Mouse (Mus musculus) brain, embryonic 14.5 days (tissue): ENCODE measurements at regions not wholly inside any gene's neighbourhood (a gene's known extent, or its start where the extent isn't known, plus 50 kb on each side); places are given as distances from the start of the nearest gene placed in this dataset.
"Not testable (repeated sequence)": the region's sequence is repeated elsewhere in the genome, so short reads cannot be mapped to it uniquely, and the experiment has no call there.

Experiments
- DNase-seq: peaks from one replicate; pipeline ENCODE4 v3.0.0-alpha.2; 2011; ENCODE audit warnings: low read depth
- CTCF ChIP-seq: fragments of 200-500 bp; IDR thresholded peaks from 2 replicates; pipeline ENCODE4 v1.5.1; 2012; ENCODE audit warnings: inconsistent platforms, mild to moderate bottlenecking, moderate library complexity, borderline replicate concordance; ENCODE audit not compliant: insufficient read depth, insufficient read length; ENCODE audit errors: extremely low read depth
- POLR2A ChIP-seq: fragments of 200-500 bp; IDR thresholded peaks from 2 replicates; pipeline ENCODE4 v1.6.1; 2012; ENCODE audit warnings: mild to moderate bottlenecking, inconsistent platforms, borderline replicate concordance; ENCODE audit not compliant: poor library complexity, insufficient read depth, insufficient read length, severe bottlenecking; ENCODE audit errors: extremely low read depth

GRCm38 (mm10) chr5:3141841-3142240, 199.4 kb upstream of the Cdk6 start:
- not testable (repeated sequence) for DNase-seq

- TF ChIP-seq CTCF, result peak; percentile 24; the same call in 1 of the 2 replicates
- DNase-seq, result peak; percentile 53
Observed at GRCm38 (mm10) chr5:3146544-3147295, 194.6 kb upstream of the Cdk6 start.

GRCm38 (mm10) chr5:3149886-3150285, 191.4 kb upstream of the Cdk6 start:
- DNase-seq, result not testable (repeated sequence)

- peak; percentile 35 for DNase-seq
Observed at GRCm38 (mm10) chr5:3150766-3151165, 190.5 kb upstream of the Cdk6 start.

GRCm38 (mm10) chr5:3151534-3152148, 189.6 kb upstream of the Cdk6 start:
- peak; percentile 62 for DNase-seq

- DNase-seq, result peak; percentile 84
Observed at GRCm38 (mm10) chr5:3152149-3152865, 189.0 kb upstream of the Cdk6 start.

GRCm38 (mm10) chr5:3165511-3165910, 175.8 kb upstream of the Cdk6 start:
- DNase-seq, result not testable (repeated sequence)

- not testable (repeated sequence) for DNase-seq
Observed at GRCm38 (mm10) chr5:3166496-3166895, 174.8 kb upstream of the Cdk6 start.

GRCm38 (mm10) chr5:3193592-3193991, 147.7 kb upstream of the Cdk6 start:
- peak; percentile 1 for DNase-seq

GRCm38 (mm10) chr5:3197952-3198841, 143.1 kb upstream of the Cdk6 start:
- peak; percentile 11 for DNase-seq
- TF ChIP-seq CTCF (no peak), POLR2A (no peak)

- not testable (repeated sequence) for DNase-seq
Observed at GRCm38 (mm10) chr5:3198869-3199550, 142.3 kb upstream of the Cdk6 start.

- not testable (repeated sequence) for DNase-seq
Observed at GRCm38 (mm10) chr5:3206160-3206559, 135.1 kb upstream of the Cdk6 start.

- DNase-seq, result not testable (repeated sequence)
Observed at GRCm38 (mm10) chr5:3208293-3208692, 133.0 kb upstream of the Cdk6 start.

- no peak for TF ChIP-seq POLR2A
- no peak for TF ChIP-seq CTCF
- DNase-seq, result no peak
Observed at GRCm38 (mm10) chr5:3211284-3211683, 130.0 kb upstream of the Cdk6 start.
